Mouse (Mus musculus): ENCODE measurements around the gene Ddr2. TPM values are rescaled to one million over a fixed set of nuclear protein-coding genes. Genes with fewer than 3 reads are reported as not detected.

Gene Ddr2
- total RNA-seq, 2 experiments from 2014 or later: 5.9 to 7.7 TPM

Other genes starting within 250 kb of the Ddr2 start
- gene Ccdc190, start 182.1 kb downstream of the Ddr2 start, total RNA-seq (2021): 10 to 100 TPM in 1 of 2 experiments, 1 to 10 TPM in 1; 7.8 to 11.0 TPM
- gene Hsd17b7, start 141.5 kb downstream of the Ddr2 start, total RNA-seq (2021): 10 to 100 TPM; 18.8 to 19.5 TPM
- gene Uap1, start 64.2 kb upstream of the Ddr2 start, total RNA-seq (2021): 10 to 100 TPM; 62.5 to 66.7 TPM
- gene Uhmk1, start 104.6 kb upstream of the Ddr2 start, total RNA-seq (2021): 100 to 1,000 TPM; 139 to 144 TPM
- not detected for gene Sh2d1b2, start 122.0 kb upstream of the Ddr2 start, total RNA-seq (2021)
- not detected for gene Sh2d1b1, start 166.6 kb upstream of the Ddr2 start, total RNA-seq (2021)
- gene Gm7694, start 195.6 kb upstream of the Ddr2 start, total RNA-seq (2021): 1 to 10 TPM; 2.1 to 2.3 TPM
- gene Spata46, start 198.0 kb upstream of the Ddr2 start, total RNA-seq (2021): not detected